Mouse (Mus musculus) adrenal gland, postnatal 10 days (tissue): ENCODE measurements around the gene Alg2. TPM values are rescaled to one million over a fixed set of nuclear protein-coding genes. Genes with fewer than 3 reads are reported as not detected.

Experiments used
- DNase-seq: peaks from one replicate; pipeline ENCODE4 v3.0.0; 2021; ENCODE audit warnings: mixed read lengths
- long read RNA-seq, 2 experiments: library from polyadenylated mRNA; stranded (forward); transcript quantifications; one replicate each; pipeline ENCODE4 v2.0.0; 2021
- total RNA-seq, 2 experiments: library from RNA; stranded (reverse); gene quantifications; 2 replicates each; pipeline ENCODE4 v1.2.3; 2021

Alg2 gene
- total RNA-seq: 10 to 100 TPM; 68.8 to 83.3 TPM
- long read RNA-seq, experiment 1, transcript Alg2-201 (2 exons, 3,021 nt): major isoform, 99 of 112 reads
- long read RNA-seq, experiment 1, partial matches to known transcripts: 0 of 112 reads
- long read RNA-seq, experiment 1, other reads (novel, unspliced or antisense): 12 of 112 reads
- long read RNA-seq, experiment 2, transcript Alg2-201 (2 exons, 3,021 nt): major isoform, 57 of 60 reads
- long read RNA-seq, experiment 2, partial matches to known transcripts: 2 of 60 reads
- long read RNA-seq, experiment 2, other reads (novel, unspliced or antisense): 0 of 60 reads

DNA sequence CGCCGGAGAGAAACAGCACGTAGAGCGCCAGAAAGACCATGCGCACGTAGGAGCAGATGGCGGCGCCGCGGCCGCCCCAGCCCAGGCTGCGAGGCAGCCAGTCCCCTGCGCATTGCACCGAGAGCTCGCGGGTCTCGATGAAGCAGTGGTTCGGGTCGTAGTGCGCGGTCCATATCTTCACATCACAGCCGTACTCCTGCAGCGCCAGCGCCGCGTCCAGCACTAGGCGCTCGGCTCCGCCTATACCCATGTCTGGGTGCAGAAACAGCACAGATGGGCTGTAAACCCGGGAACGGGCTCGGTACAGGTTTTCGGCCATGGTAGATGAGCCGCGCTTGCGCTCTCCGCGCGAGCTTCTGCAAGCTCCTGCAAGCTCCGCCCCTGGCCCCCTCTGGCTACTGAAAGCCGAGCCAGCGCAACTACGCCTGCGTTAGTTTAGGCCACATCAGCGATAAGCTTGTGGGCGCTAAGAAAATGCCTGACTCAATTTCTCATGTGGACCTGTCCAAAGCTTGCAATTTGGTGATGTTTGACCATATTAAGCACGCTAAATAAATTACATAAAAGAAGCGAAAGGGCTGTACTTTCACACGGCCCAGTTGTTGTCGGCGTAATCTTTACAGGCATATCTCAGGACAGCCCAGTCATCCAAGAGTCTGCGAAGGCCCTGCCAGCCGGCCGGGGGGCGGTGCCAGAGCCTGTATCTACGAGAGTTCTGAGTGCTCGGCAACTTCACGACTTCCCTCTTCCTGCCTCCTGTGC lies at the start of gene Alg2, which contains the start of gene Sec61b:
TSS of gene Alg2 (minus strand) at position 366 of the 762 bp plus-strand sequence.
TSS of gene Sec61b (plus strand) at position 691 of the 762 bp plus-strand sequence.
- peak; percentile 96 for DNase-seq

DNA sequence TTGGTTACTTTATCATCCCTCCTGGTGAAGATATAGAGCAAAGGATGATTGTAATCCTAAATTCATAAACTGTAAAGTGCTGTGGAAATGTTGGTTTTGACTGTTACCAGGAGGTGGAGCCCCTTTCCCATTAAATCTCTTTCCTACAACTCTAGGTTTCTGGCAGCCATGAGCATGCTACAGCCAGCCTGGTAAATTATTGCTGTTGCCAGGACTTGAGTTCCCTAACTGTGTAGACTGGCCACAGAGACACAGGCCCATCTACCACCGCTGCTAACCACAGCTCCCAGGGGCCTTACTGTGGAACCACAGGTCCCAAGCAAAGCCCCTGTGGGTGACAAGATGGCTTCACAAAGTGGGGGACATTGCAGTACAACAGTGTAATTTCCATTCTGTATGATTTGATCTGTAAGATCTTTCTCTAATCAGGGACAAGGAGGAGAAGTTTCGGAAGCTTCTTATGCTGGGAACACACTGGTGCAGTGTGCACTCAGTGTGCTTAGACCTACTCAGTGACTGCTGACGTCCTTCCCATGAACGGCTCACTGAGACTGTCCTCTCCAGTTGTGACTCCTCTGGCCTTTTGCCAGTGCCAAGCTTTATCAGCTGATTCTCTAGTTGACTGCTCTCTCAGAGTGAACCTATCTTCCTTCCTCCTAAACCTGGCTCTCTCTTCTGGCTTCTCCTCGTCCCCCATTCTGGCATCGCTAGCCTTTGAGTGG lies 47.9 kb upstream of the Alg2 start:
- DNase-seq: peak; percentile 56

DNA sequence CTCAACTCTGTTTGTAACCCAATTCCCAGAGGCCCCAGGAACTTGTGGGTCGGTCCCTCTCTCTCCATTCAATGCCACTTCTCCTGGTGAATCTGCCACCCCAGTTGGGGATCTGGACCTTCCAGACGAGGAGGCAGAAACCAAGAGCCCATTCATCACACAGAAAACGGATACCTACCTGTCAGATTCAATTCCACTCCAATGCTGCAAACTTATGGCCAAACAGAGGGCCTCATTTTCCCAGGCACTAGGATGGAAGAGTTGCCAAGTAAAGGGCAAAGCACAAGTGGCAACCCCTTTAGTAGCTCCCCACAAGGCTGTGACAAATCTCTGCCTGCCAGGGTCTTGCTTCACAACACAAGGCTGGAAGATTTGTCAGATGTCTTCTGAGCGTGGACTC lies 45.9 kb upstream of the Alg2 start:
- no peak for DNase-seq

DNA sequence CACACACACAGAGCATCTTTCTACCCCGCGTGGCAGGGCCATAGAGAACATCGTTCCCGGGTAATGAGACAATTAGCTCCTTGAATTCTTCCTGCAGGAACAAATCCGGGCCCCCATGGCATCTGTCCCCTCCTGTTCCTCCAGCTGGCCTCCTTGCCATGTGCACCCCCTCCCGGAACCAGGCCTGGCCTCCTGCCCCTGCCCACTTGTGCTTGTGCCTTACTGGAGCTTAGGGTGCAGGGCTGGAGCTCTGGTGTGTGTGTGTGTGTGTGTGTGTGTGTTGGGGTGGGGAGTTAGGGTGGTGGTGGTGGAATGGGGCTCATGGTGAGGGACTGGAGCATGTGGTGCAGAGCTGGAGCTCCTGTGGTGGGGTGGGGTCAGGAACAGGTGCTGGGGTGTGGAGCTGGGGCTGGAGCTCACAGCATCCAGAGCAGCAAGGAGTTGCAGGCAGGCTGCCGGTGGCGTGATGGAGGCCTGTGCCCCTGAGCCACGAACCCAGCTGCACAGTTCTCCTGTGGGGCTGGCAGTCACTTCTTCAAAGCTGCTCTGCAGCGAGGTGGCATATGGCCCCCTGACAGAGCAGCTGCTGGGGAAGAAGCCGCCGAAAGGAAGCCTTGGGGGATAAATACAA lies 44.5 kb upstream of the Alg2 start:
- DNase-seq: no peak

DNA sequence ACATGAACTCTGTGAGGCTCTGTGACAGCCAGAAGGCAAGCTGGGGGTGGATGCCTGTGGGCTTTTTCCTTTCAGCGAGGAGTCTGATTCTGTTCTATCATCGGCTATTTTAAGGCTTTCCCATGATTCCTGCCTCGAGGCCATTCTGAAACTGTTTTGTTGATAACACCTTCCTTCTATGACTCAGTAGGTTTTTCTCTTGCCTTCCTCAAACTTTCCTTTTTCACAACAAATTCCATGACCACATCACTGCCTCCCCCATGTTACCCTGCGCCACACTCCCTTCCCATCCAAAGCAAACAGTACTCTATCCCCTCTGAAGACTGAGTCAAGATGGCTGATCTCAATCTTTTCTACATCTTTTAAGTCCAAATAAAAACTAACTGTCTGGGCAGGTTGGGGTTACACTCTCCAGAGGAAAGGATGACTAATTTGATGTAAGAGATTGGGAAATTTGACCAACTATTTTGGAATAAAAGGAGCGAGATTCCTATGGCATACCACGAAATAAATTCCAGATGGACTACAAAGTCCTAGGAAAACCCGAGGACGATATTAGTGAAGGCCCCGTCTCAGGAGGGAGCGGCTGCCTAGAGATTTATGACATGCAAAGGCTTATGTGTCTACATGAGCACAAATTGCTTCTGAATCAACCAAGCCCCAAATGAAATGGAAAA lies 30.8 kb upstream of the Alg2 start:
- no peak for DNase-seq

DNA sequence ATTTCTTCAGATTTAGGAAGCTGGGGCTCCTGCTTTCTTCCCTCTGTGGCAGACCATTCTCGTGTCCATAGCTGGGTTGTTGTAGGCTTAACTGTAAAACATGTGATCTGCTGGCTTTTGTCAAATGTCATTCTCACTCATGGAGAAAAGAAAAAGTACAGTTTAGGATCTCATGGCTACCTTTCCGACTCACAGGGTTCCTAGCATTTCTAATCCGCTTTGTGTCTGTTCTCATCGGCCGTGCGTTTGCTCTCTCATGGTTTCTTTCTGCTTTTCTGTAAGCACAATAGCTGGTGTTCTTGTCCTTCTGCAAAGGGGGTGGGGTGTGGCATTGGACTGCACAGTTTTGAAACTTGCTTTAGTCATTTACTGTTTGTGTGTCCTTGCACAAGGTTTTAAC lies 28.9 kb upstream of the Alg2 start:
- DNase-seq: no peak

DNA sequence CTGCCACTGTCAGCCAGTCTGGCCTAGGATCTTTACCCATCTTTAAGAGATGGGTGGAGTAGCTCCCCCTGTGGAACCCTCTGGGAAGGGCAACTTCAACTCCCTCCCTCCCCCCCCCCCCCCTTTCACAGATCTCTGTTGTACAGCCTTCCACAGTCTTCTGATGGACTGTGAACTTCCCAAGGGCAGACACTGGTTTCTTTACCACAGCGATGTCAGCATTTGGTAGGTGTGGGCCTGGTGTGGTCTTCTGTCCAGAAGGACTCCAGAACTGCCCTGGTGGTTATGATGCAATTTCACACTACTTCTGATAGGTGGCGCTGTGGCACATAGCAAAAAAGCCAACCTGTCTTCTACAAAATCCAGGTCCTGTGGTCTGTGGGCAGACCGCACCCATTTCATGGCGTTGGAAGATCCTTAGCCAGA lies 28.4 kb upstream of the Alg2 start:
- DNase-seq: peak; percentile 63

DNA sequence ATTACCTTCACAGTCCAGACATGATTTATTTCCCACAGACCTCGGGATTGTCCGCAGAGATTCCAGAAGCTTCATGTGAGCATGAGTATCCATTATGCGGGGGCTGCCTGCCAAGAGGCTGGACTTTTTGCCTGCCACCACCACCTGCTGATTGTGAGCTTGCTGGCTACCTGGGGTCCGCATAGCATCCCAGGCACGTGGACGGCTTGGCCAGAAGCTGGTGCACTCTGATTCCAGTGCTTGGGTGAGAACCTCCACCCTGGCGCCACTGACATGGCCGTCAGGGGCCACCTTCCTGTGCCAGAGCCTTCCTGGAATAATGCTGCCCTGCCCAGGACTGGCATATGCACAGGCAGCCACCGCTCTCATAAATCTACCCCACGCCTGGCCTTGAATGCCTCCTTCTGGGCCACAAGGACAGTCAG lies 25.0 kb upstream of the Alg2 start:
- DNase-seq: peak; percentile 63

DNA sequence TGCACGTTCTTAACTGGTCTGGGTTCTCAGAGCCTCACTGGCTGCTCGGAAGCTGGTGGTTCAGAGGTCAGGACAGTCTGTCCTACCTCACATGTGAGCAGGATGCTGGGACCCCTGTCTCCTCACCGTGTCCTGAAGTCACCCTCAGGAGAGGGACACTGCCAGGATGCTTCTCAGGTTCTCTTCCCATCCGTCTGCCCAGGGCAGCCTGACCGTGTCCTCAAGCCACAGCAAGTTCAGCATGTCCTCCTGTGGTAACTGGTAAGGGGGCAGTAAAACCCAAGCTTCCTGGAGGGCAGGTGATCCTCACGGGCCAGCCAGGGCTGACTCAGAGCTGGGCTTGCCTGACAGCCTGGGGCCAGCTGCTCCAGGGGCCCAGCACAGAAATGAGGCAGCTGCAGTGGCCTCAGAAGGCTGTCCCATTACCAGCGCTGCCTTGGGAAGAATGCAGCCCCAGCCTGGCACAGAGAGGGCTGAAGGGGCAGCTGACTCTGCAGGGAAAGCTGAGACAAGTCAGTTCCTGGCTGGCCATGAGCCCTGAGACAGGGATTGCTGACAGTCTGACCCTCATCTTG lies 23.8 kb upstream of the Alg2 start:
- peak; percentile 10 for DNase-seq

DNA sequence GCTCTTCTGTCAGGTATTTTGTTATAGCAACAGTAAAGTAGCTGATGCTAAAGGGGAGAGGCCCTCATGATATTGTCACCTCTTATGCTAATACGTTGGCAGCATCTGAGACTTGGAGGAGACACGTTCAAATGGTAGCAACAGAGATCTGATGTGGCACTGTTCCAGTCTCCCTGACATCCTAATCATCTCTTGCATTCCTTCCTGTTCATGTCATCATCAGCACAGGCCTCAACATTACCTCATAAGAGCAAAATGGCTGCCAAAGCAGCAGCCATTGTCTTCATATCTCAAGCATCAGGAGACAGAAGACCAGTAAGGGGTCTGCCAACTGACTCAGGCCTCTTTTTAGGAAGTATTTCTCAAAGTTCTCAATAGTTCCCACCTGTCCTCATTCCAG lies 20.6 kb upstream of the Alg2 start:
- no peak for DNase-seq

DNA sequence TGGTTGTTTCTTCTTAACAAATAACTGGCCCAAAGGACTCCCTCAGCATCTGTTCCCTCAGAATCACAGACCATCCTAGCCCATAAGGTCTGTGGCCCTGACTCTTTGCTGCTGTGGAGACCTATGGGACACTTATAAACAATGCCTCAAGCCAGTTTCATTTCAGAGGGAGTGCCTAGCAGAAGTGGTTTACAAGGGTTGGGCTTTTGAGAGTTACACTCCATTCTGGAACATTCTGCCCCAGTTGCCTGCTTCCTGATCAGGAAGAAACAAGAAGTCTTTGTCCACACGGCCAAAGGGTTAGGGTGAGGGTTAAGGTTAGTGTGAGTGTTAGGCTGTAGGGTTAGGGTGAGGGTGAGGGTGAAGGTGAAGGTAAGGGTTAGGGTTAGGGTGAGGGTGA lies 20.0 kb upstream of the Alg2 start:
- DNase-seq: no peak

DNA sequence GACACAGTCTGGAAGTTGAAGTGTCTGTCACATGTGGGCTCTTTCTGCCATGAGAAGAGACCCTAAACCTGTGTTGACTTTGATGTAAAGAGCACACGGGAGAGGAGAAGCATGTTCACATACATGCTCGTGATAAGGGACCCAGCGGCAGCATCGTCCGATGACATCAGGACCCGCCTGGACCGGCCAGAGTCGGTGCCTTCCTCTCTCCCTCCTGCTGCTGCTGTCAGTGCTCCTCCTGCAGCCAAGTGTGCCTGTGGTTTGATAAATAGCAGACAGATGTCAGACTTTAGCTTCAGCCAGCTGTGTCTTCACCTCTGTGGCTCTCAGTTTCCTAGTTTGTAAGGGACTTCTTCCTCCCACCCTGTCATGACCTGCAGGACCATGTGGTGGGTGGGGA lies 19.3 kb upstream of the Alg2 start:
- DNase-seq: no peak

DNA sequence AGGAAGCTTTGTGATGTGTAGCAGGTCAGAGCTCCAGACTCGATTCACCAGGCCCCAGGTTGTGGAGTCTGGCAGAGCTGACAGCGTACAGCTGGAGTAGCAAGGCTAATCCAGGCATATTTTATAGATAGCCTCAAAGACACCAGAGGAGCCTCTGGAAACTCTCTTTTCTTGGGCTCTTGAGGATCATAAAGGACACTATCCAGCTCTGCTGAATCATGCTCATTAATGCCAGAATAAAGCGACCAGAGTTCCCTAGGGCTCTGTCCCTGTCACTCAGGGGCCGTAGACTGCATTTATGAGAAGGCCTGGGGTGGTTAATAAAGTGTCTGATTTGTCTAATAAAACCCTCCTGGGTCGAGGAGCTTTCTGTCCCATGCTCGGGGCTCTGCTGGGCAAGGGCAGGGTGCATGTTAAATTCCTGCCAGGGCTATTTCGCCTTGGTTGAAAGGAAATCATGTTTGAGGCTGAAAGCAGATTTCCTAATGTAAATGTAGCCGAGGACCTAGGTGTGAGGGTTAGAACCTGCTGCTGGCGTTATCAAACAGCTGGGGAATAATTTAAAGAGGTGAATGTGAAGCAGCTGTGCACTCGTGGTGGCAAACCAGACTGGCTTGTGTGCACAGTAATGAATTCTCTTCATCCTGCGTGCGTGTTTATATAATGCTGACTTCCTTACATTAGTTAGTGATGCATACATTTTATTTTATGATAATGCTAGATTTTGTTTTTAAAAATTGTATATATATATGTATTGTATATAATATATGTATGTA lies 18.4 kb upstream of the Alg2 start:
- no peak for DNase-seq

DNA sequence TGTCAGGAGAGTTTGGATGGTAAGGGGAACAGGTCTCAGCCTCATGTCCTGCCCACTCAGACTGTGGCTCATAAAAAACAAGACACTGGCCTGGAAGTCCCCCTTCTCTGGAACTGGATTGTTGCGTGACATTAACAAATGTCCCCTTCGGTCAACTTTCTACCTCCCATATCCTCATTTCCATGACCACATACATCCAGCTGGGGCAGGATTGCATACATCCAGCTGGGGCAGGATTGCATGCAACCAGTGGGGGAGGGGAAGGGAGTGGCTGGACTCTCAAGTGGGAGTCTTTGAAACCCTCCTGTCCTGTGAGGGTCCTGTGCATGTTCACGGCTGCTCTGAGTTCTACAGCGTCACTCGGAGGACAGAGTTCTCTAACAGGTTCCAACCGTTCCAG lies 17.1 kb upstream of the Alg2 start:
- DNase-seq: no peak

DNA sequence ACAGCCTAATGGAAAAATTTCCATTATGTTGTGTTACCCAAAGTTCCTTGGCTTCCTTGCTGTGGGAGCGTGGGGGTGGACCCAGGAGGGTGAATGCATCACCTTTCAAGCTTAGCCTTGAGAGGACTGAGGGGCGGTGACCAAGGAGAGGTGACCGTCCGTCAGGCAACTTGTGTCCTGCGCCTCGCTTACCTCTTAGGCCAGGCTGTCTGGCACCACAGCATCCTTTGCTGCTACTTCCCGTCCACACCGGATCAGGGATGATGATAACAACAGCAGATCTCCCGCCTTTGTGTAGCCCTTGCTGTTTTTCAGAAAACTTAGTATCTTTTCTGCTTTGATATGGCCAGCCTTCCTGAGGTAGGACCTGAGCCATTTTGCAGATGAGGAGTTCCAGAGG lies 6.4 kb upstream of the Alg2 start:
- no peak for DNase-seq

DNA sequence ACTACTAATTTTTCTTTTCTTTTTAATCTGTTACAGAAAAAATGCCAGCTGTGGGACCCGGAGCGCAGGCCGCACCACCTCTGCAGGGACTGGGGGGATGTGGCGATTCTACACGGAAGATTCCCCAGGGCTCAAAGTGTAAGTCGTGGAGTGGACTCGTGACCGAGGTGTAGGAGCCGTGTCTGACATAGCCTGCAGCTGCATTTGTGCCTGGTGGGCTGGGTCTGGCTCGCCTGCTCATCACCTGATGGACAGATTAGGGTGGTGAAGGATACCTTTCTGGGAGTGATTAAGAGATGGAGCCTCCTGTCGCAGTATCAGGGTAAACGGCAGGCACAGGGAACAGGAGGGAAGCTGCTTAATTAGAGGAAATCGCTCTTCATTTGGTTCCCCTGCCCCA lies 6.0 kb upstream of the Alg2 start:
- no peak for DNase-seq

DNA sequence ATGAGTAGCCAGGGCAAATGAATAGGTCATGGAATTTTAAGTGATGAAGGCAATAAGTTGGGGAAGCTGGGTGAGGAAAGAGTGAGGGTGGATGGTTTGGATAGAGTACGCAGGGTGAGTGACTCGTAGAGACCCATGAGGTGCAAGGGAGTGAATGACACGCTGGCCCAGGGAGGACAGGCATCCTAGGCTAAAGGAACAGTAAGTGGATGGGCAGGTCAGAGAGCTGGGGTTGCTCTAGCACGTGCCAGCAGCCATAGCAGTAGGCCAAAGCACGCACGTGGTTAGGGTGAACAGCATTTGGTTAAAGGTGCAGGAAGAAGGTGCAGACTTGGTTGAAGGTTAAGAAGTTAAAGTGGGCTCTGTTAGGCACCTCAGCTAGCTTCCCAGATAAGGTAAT lies 3.4 kb upstream of the Alg2 start:
- no peak for DNase-seq

DNA sequence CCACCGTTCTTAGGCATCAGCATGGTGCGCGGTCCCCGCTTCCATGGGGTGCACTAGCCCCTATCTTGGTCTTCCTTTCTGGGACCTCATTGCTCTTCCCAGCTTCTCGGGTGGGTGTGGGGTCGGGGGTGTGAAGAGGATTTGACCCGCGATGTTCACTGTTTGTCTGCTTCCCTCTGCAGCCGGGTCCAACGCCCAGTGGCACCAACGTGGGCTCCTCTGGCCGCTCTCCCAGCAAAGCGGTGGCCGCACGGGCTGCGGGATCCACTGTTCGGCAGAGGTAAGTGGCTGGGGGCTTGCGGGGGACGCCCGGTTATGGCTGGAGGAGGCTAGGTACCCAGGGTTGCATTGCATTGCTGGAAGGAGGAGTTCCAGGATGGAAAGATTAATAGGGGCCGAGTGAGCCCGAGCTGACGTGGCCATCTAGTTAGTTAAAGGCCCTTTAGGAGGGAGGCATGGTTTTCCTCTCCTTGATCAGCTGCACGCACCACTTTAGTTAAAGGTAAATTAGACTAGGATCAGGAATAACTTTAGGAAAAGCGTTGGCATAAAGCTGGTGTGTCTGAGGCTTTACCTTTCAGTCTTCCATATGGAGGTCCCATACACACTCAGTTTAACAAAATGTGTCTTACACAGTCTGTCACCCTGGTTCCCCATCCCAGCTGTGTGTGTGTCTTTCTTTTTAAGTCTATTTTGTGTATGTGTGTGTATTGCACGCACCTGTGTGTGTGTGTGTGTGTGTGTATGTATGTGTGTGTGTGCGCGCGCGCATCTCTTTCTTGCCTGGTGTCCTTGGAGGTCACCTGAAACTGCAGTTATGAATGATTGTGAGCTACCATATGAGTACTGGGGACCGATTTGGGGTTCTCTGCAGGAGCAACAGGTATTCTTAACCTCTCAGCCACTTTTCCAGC lies 854 bp upstream of the Alg2 start:
- no peak for DNase-seq

DNA sequence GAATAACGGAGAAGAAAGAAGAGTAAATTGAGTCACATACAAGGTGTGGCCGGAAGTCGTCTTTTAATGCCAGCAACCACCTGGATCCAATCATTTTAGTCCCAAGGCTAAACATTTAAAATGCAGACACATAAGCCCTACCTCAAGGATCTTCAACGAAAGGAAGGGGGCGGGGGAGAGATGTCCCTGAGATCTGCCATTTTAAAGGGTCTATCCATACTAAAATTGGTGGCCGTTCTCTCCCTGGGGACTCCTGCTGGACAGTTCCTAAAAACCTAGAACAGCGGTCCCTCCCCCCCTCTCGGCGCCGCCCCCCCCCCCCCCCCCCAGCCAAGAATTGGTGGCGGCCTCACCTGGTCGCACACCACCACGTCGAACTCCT lies 556 bp downstream of the Alg2 start:
- DNase-seq: no peak

DNA sequence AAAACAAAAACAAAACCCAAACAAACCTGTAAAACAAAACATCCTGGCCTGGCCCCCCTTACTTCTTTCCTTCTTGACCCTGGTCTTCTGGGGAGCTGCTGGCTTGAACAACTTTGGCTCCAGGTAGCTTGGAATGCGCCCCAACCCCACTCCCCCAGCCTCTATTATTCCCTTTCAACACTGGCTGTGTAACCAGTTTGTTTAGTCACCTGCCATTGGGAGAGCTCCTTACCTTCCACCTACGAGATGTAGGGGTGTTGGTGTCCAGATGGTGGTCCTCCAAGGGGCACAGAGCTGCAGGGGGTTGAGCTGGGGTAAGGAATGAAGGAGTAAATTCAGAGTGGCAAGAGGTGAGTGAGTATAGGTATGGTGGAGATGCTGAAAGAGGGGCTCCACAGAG lies 6.9 kb downstream of the Alg2 start:
- DNase-seq: no peak
